Mouse (Mus musculus) intestine, embryonic 14.5 days (tissue): ENCODE results near the gene Foxn1. TPM values are rescaled to one million over a fixed set of nuclear protein-coding genes. Genes with fewer than 3 reads are reported as not detected.
A peak's percentile ranks its signal among the peaks of the same experiment; 100 is the strongest.

Source experiments
- ATAC-seq: fragments of 200-750 bp; cut with Nextera tagmentation; replicated peaks from 2 replicates; pipeline ENCODE4 v1.8.0; 2017; ENCODE audit warnings: low read depth, moderate number of reproducible peaks, moderate TSS enrichment, moderate library complexity; ENCODE audit not compliant: low FRiP score, low TSS enrichment
- DNase-seq: peaks from one replicate; pipeline ENCODE4 v3.0.0-alpha.2; 2018; ENCODE audit warnings: low spot score
- H3K27ac ChIP-seq: fragments of 300-500 bp; sonication (generic); 2 replicates; pipeline ENCODE4 v1.5.1; 2014; ENCODE audit warnings: low read depth, mild to moderate bottlenecking, control low read depth
- H3K27me3 ChIP-seq: fragments of 300-500 bp; sonication (generic); replicated peaks from 2 replicates; pipeline ENCODE4 v1.6.1; 2014; ENCODE audit warnings: low read length, control low read depth; ENCODE audit not compliant: control insufficient read depth, insufficient read depth
- H3K36me3 ChIP-seq: fragments of 300-500 bp; sonication (generic); 2 replicates; pipeline ENCODE4 v1.6.1; 2014; ENCODE audit warnings: low read length, control low read depth; ENCODE audit not compliant: control insufficient read depth, insufficient read depth
- H3K4me1 ChIP-seq: fragments of 300-500 bp; sonication (generic); replicated peaks from 2 replicates; pipeline ENCODE4 v1.6.1; 2014; ENCODE audit warnings: low read length, control low read depth, mixed read lengths; ENCODE audit not compliant: control insufficient read depth, insufficient read depth
- H3K4me2 ChIP-seq: fragments of 300-500 bp; sonication (generic); 2 replicates; pipeline ENCODE4 v1.6.1; 2014; ENCODE audit warnings: low read length
- H3K4me3 ChIP-seq: fragments of 300-500 bp; sonication (generic); 2 replicates; pipeline ENCODE4 v1.5.1; 2014; ENCODE audit warnings: low read depth, low read length, control low read depth, mixed read lengths
- H3K9ac ChIP-seq: fragments of 300-500 bp; sonication (generic); 2 replicates; pipeline ENCODE4 v1.6.1; 2014; ENCODE audit warnings: mild to moderate bottlenecking, low read length
- H3K9me3 ChIP-seq: fragments of 300-500 bp; sonication (generic); 2 replicates; pipeline ENCODE4 v1.6.1; 2016; ENCODE audit warnings: low read length, control low read depth; ENCODE audit not compliant: control insufficient read depth
- WGBS: fragments of 180-500 bp; shearing (Covaris S2); extraction: QIAGEN DNeasy Blood & Tissue Kit; methylation state at CpG from one replicate; pipeline ENCODE4 v1.1.7; 2014; 5-methylcytosine and 5-hydroxymethylcytosine counted together
- polyA plus RNA-seq: library from polyadenylated mRNA; unstranded; fragments of >200 nt; fragmentation: Nextera tagmentation; extraction: Ambion mirVana; gene quantifications from 2 replicates; pipeline ENCODE4 v1.2.1, GENCODE M21; 2014

The Foxn1 gene
- polyA plus RNA-seq, 1 experiment from 2014 or later: not detected

GRCm38 (mm10) chr11:78322076-78322831, 64.1 kb downstream of the Foxn1 start:
- Histone ChIP-seq H3K27ac (0 out of 2 replicates have a peak overlapping the region, but pooled peaks have one; percentile 11), H3K4me3 (no peak overlapping the region), H3K4me1 (no peaks in the 10 kb centered on the region; the same call in 1 of the 2 replicates), H3K36me3 (peaks cover 48% of the 10 kb centered on the region), H3K9me3 (no peaks in the 10 kb centered on the region), H3K4me2 (peak overlapping the region; percentile 34; the same call in 1 of the 2 replicates), H3K9ac (no peak overlapping the region), H3K27me3 (no peaks in the 10 kb centered on the region)
- no peak; the same call in none of the 2 replicates for ATAC-seq
- 36% methylated on average over 2 of the region's 2 CpGs for WGBS
- DNase-seq: no peak

GRCm38 (mm10) chr11:78318411-78318810, 67.9 kb downstream of the Foxn1 start:
- peaks cover 84% of the 10 kb centered on the region for H3K36me3 ChIP-seq
- H3K27ac ChIP-seq: no peak overlapping the region
- no peak overlapping the region for H3K4me3 ChIP-seq
- no peaks in the 10 kb centered on the region for H3K27me3 ChIP-seq
- H3K9me3 ChIP-seq: no peaks in the 10 kb centered on the region
- no peak overlapping the region for H3K9ac ChIP-seq
- H3K4me2 ChIP-seq: no peak overlapping the region
- H3K4me1 ChIP-seq: no peaks in the 10 kb centered on the region; the same call in 1 of the 2 replicates
- DNase-seq (no peak), ATAC-seq (no peak)
- WGBS: 91% methylated on average over 2 of the region's 2 CpGs

GRCm38 (mm10) chr11:78313662-78314061, 72.7 kb downstream of the Foxn1 start:
- Histone ChIP-seq H3K4me3 (no peak overlapping the region), H3K27ac (no peak overlapping the region), H3K4me2 (no peak overlapping the region), H3K9ac (no peak overlapping the region), H3K9me3 (no peaks in the 10 kb centered on the region), H3K36me3 (peaks cover 91% of the 10 kb centered on the region), H3K4me1 (no peaks in the 10 kb centered on the region), H3K27me3 (no peaks in the 10 kb centered on the region)
- ATAC-seq: no peak
- 97% methylated on average over 2 of the region's 2 CpGs for WGBS
- DNase-seq: no peak

- H3K4me1 ChIP-seq: no peaks in the 10 kb centered on the region
- H3K36me3 ChIP-seq: peaks cover 84% of the 10 kb centered on the region
- 93% methylated on average over 8 of the region's 8 CpGs for WGBS
- H3K9ac ChIP-seq: no peak overlapping the region
- no peaks in the 10 kb centered on the region for H3K27me3 ChIP-seq
- ATAC-seq: no peak
- H3K9me3 ChIP-seq: no peaks in the 10 kb centered on the region
- H3K27ac ChIP-seq: no peak overlapping the region
- no peak overlapping the region for H3K4me2 ChIP-seq
- DNase-seq: no peak
- no peak overlapping the region for H3K4me3 ChIP-seq
Measured at GRCm38 (mm10) chr11:78310861-78311511, 75.4 kb downstream of the Foxn1 start.

Other genes starting within 250 kb of the Foxn1 start
- gene Traf4, start 221.0 kb downstream of the Foxn1 start, polyA plus RNA-seq: 61.7 and 65.3 TPM in 2 replicates
- 15.2 and 15.4 TPM in 2 replicates for gene Nek8, start 209.9 kb downstream of the Foxn1 start, polyA plus RNA-seq
- gene Tlcd1, start 209.8 kb downstream of the Foxn1 start, polyA plus RNA-seq: 37.5 and 38.8 TPM in 2 replicates
- 1,790 and 1,870 TPM in 2 replicates for gene Rpl23a, start 203.0 kb downstream of the Foxn1 start, polyA plus RNA-seq
- gene Rab34, start 198.1 kb downstream of the Foxn1 start, polyA plus RNA-seq: 121 and 141 TPM in 2 replicates
- gene Proca1, start 193.2 kb downstream of the Foxn1 start, polyA plus RNA-seq: 1.4 and 2.1 TPM in 2 replicates
- gene Sdf2, start 140.8 kb downstream of the Foxn1 start, polyA plus RNA-seq: 77.4 and 86.7 TPM in 2 replicates
- gene Supt6, start 140.6 kb downstream of the Foxn1 start, polyA plus RNA-seq: 26.4 and 28.0 TPM in 2 replicates
- 74.4 and 75.6 TPM in 2 replicates for gene 2610507B11Rik, start 124.8 kb downstream of the Foxn1 start, polyA plus RNA-seq
- gene BC030499, start 95.7 kb downstream of the Foxn1 start, polyA plus RNA-seq: 0.17 and 0.24 TPM in 2 replicates
- 34.1 and 40.0 TPM in 2 replicates for gene Spag5, start 85.0 kb downstream of the Foxn1 start, polyA plus RNA-seq
- 20.0 and 21.1 TPM in 2 replicates for gene Aldoc, start 63.6 kb downstream of the Foxn1 start, polyA plus RNA-seq
- 76.2 and 79.1 TPM in 2 replicates for gene Pigs, start 58.1 kb downstream of the Foxn1 start, polyA plus RNA-seq
- gene Unc119, start 43.1 kb downstream of the Foxn1 start, polyA plus RNA-seq: 39.8 and 42.8 TPM in 2 replicates
- 0.07 and 0.12 TPM in 2 replicates for gene Slc13a2, start 35.7 kb upstream of the Foxn1 start, polyA plus RNA-seq
- gene Slc46a1, start 79.1 kb upstream of the Foxn1 start, polyA plus RNA-seq: 12.4 and 12.8 TPM in 2 replicates
- gene Sarm1, start 111.2 kb upstream of the Foxn1 start, polyA plus RNA-seq: 3.9 and 4.2 TPM in 2 replicates
- gene Vtn, start 112.5 kb upstream of the Foxn1 start, polyA plus RNA-seq: 0.89 and 9.1 TPM in 2 replicates
- gene Sebox, start 116.9 kb upstream of the Foxn1 start, polyA plus RNA-seq: not detected in 2 replicates
- 57.9 and 63.2 TPM in 2 replicates for gene Tmem199, start 125.6 kb upstream of the Foxn1 start, polyA plus RNA-seq
- 146 and 147 TPM in 2 replicates for gene Poldip2, start 125.6 kb upstream of the Foxn1 start, polyA plus RNA-seq
- 83.3 and 86.7 TPM in 2 replicates for gene Tnfaip1, start 149.8 kb upstream of the Foxn1 start, polyA plus RNA-seq
- 117 and 123 TPM in 2 replicates for gene Ift20, start 149.8 kb upstream of the Foxn1 start, polyA plus RNA-seq
- 131 and 160 TPM in 2 replicates for gene Tmem97, start 164.2 kb upstream of the Foxn1 start, polyA plus RNA-seq